ENCODE assay signal across 12 mouse cellular contexts in genomic region chr3:134145935-134146334, GRCm38 (mm10).
DNase-seq lines count a peak whose midpoint lies in the region; ATAC-seq lines count a peak whose summit lies in the region.
"Had no signal": no experiment of that assay in that cellular context is flagged by ENCODE, and none has a peak within 500 bp of the region (broad histone marks: within the 10 kb centered on the region; RNA-seq: fewer than 3 reads in every experiment).

No protein-coding gene starts in this region.

- H3K4me2 ChIP-seq in kidney, embryonic 16.5 days (replicated peaks; ENCODE audit: low read depth, low read length) = no peak overlapping the region
- H3K4me2 ChIP-seq in forebrain, embryonic 14.5 days (ENCODE audit: low read length) = 0 out of 2 replicates have a peak overlapping the region, but pooled peaks have one; percentile 18
- H3K4me2 ChIP-seq in limb, embryonic 11.5 days (ENCODE audit: low read depth, severe bottlenecking) = no peak overlapping the region
- H3K4me2 ChIP-seq in neural tube, embryonic 14.5 days (ENCODE audit: low read depth, low read length) = peak overlapping the region; percentile 14; the same call in 1 of the 2 replicates

- H3K9ac ChIP-seq in kidney, embryonic 16.5 days (replicated peaks; ENCODE audit: low read length) = no peak overlapping the region
- no peak overlapping the region for H3K9ac ChIP-seq in forebrain, embryonic 14.5 days (ENCODE audit: low read length)
- no peak overlapping the region for H3K9ac ChIP-seq in limb, embryonic 11.5 days (ENCODE audit: low read length)
- no peak overlapping the region for H3K9ac ChIP-seq in neural tube, embryonic 14.5 days (replicated peaks; ENCODE audit: low read depth, low read length)
- H3K9ac ChIP-seq: lung, embryonic 15.5 days had no signal

- H3K9me3 ChIP-seq in kidney, embryonic 16.5 days (ENCODE audit: low read length) = no peaks in the 10 kb centered on the region
- H3K9me3 ChIP-seq in forebrain, embryonic 14.5 days (replicated peaks; ENCODE audit: control insufficient read depth, low read length) = no peaks in the 10 kb centered on the region
- no peaks in the 10 kb centered on the region for H3K9me3 ChIP-seq in limb, embryonic 11.5 days (ENCODE audit: control insufficient read depth, low read length)
- no peaks in the 10 kb centered on the region for H3K9me3 ChIP-seq in neural tube, embryonic 14.5 days (ENCODE audit: control insufficient read depth, low read length)
- H3K9me3 ChIP-seq: lung, embryonic 15.5 days; megakaryocyte, embryonic 14.5 days had no signal

- H3K4me1 ChIP-seq in kidney, embryonic 16.5 days (ENCODE audit: insufficient read depth, low read length) = 0 out of 2 replicates have a peak, but pooled peaks cover 4% of the 10 kb centered on the region
- peaks cover 11% of the 10 kb centered on the region for H3K4me1 ChIP-seq in forebrain, embryonic 14.5 days (ENCODE audit: control insufficient read depth, insufficient read depth, low read length)
- H3K4me1 ChIP-seq in limb, embryonic 11.5 days (ENCODE audit: control insufficient read depth, insufficient read depth, low read length) = peaks cover 5% of the 10 kb centered on the region; the same call in 1 of the 2 replicates
- peaks cover 6% of the 10 kb centered on the region; the same call in 1 of the 2 replicates for H3K4me1 ChIP-seq in neural tube, embryonic 14.5 days (ENCODE audit: control insufficient read depth, insufficient read depth, low read length)

- 0 out of 2 replicates have a peak, but pooled peaks have one; percentile 46 for ATAC-seq in kidney, embryonic 16.5 days (ENCODE audit: low FRiP score, low TSS enrichment)
- ATAC-seq in forebrain, embryonic 14.5 days = peak; percentile 62
- ATAC-seq in limb, embryonic 11.5 days (ENCODE audit: insufficient number of reproducible peaks, low FRiP score, low TSS enrichment, low read depth) = peak; percentile 23; the same call in 1 of the 2 replicates
- ATAC-seq in neural tube, embryonic 14.5 days (ENCODE audit: low read depth) = peak; percentile 64
- ATAC-seq: activated CD4-positive, CD25-positive, alpha-beta regulatory T cell, adult 4 months had no signal

- no peak overlapping the region for H3K4me3 ChIP-seq in kidney, embryonic 16.5 days (ENCODE audit: low read length)
- H3K4me3 ChIP-seq in forebrain, embryonic 14.5 days (ENCODE audit: low read depth, low read length) = no peak overlapping the region
- no peak overlapping the region for H3K4me3 ChIP-seq in limb, embryonic 11.5 days (ENCODE audit: low read depth, low read length)
- no peak overlapping the region for H3K4me3 ChIP-seq in neural tube, embryonic 14.5 days (ENCODE audit: low read depth, low read length)

- 91% methylated on average over 3 of the region's 3 CpGs for WGBS in kidney, embryonic 16.5 days
- WGBS in forebrain, embryonic 14.5 days = 44% methylated on average over 3 of the region's 3 CpGs
- WGBS in limb, embryonic 11.5 days = 84% methylated on average over 3 of the region's 3 CpGs
- 70% methylated on average over 3 of the region's 3 CpGs for WGBS in neural tube, embryonic 14.5 days

- DNase-seq in kidney, postnatal 4 days = no peak
- DNase-seq in forebrain, embryonic 14.5 days (ENCODE audit: low spot score) = peak; percentile 13
- no peak for DNase-seq in limb, embryonic 11.5 days (ENCODE audit: low spot score)
- no peak for DNase-seq in layer of hippocampus, postnatal 25 days (ENCODE audit: extremely low spot score in 1 of 2, low spot score in 1 of 2)
- no peak for DNase-seq in thymus, postnatal 10 days (ENCODE audit: low spot score in 2 of 2)
- DNase-seq: kidney, adult 8-10 months; thymus, postnatal 25 days had no signal

- no peak overlapping the region for H3K27ac ChIP-seq in kidney, embryonic 16.5 days (ENCODE audit: low read length)
- H3K27ac ChIP-seq in forebrain, embryonic 14.5 days (ENCODE audit: low read depth, low read length) = no peak overlapping the region
- H3K27ac ChIP-seq in limb, embryonic 11.5 days (replicated peaks; ENCODE audit: low read depth, low read length) = no peak overlapping the region
- H3K27ac ChIP-seq in neural tube, embryonic 14.5 days (ENCODE audit: low read depth, low read length) = no peak overlapping the region; the same call in 1 of the 2 replicates
- H3K27ac ChIP-seq: lung, embryonic 15.5 days had no signal

- no peaks in the 10 kb centered on the region for H3K36me3 ChIP-seq in kidney, embryonic 16.5 days (ENCODE audit: insufficient read depth, low read length)
- H3K36me3 ChIP-seq in forebrain, embryonic 14.5 days (ENCODE audit: control insufficient read depth, insufficient read depth, low read length) = no peaks in the 10 kb centered on the region
- no peaks in the 10 kb centered on the region for H3K36me3 ChIP-seq in limb, embryonic 11.5 days (ENCODE audit: control insufficient read depth, insufficient read depth, low read length)
- H3K36me3 ChIP-seq in neural tube, embryonic 14.5 days (ENCODE audit: control insufficient read depth, insufficient read depth, low read length) = no peaks in the 10 kb centered on the region
- H3K36me3 ChIP-seq: lung, embryonic 15.5 days had no signal

- no peaks in the 10 kb centered on the region for H3K27me3 ChIP-seq in kidney, embryonic 16.5 days (ENCODE audit: insufficient read depth, low read length)
- H3K27me3 ChIP-seq in forebrain, embryonic 14.5 days (replicated peaks; ENCODE audit: control insufficient read depth, insufficient read depth, low read length) = no peaks in the 10 kb centered on the region
- H3K27me3 ChIP-seq in limb, embryonic 11.5 days (ENCODE audit: control insufficient read depth, insufficient read depth, low read length) = no peaks in the 10 kb centered on the region
- H3K27me3 ChIP-seq in neural tube, embryonic 14.5 days (ENCODE audit: control insufficient read depth, insufficient read depth, low read length) = no peaks in the 10 kb centered on the region
- H3K27me3 ChIP-seq: lung, embryonic 15.5 days had no signal

Comparison
In these comparisons a context has a peak if more than half of its experiments do, and no peak if none do; other contexts are left out.
1. H3K4me2 ChIP-seq: peak in forebrain, embryonic 14.5 days (single experiment) and neural tube, embryonic 14.5 days (single experiment); none in kidney, embryonic 16.5 days (single experiment) and limb, embryonic 11.5 days (single experiment).
2. Peak in every context shown above with its lines, with median percentiles within 50 percentile points of each other: ATAC-seq.